Mouse (Mus musculus) neural tube, embryonic 10.5 days (tissue): Measurements from ENCODE around the gene Hirip3.

Experiments
- DNase-seq: peaks from one replicate; pipeline ENCODE4 v3.0.0-alpha.2; 2017; ENCODE audit warnings: low spot score; ENCODE audit errors: extremely low spot score

Hirip3 gene

GRCm38 (mm10) chr7:126905590-126905989, 43.8 kb downstream of the Hirip3 start:
- DNase-seq: no peak

DNA sequence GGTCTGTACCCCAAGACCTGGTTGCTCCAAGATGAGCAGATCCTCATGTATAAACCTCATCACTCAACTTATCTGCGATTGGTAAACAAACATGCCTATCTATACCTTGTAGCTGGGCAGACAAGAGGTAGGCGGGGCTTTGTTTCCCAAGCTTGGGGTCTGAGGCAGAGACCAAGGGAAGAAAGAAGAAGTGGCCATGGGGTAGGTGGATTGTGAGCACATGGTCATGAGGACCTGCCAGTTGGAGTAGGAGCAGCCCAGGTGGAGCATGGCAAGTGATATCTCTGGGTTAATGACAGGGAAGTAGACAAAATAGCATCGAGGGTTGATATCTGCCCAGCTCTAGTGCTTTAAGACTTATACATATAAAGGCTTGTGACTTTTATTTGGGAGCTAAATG, 53.1 kb downstream of the Hirip3 start:
- no peak for DNase-seq
